Comparison of ENCODE assay signal across 20 mouse cellular contexts in genomic region chr1:38488667-38489210, GRCm38 (mm10).
DNase-seq lines count a peak whose midpoint lies in the region; ATAC-seq and TF ChIP-seq lines count a peak whose summit lies in the region.
"Had no signal": no experiment of that assay in that cellular context is flagged by ENCODE, and none has a peak within 500 bp of the region (broad histone marks: within the 10 kb centered on the region; RNA-seq: fewer than 3 reads in every experiment).

No protein-coding gene starts in this region.

- no peak overlapping the region for H3K4me3 ChIP-seq in forebrain, embryonic 16.5 days (replicated peaks; ENCODE audit: low read length)
- H3K4me3 ChIP-seq in hindbrain, postnatal 0 days (ENCODE audit: low read length) = no peak overlapping the region
- H3K4me3 ChIP-seq: embryonic facial prominence, embryonic 15.5 days; gastrocnemius, adult 2 months; heart, adult 2 months; heart, embryonic 15.5 days; liver, embryonic 15.5 days; neural tube, embryonic 12.5 days had no signal

- H3K27me3 ChIP-seq in forebrain, embryonic 16.5 days (replicated peaks; ENCODE audit: control insufficient read depth, insufficient read depth, low read length) = no peaks in the 10 kb centered on the region
- H3K27me3 ChIP-seq in hindbrain, postnatal 0 days (ENCODE audit: insufficient read depth, low read length) = no peaks in the 10 kb centered on the region
- H3K27me3 ChIP-seq: CH12.LX; embryonic facial prominence, embryonic 15.5 days; heart, embryonic 15.5 days; liver, embryonic 15.5 days; neural tube, embryonic 12.5 days had no signal

- intact Hi-C loops in heart, postnatal 14 days (cut with DNase I) = no loop called here
- intact Hi-C loops in left cerebral cortex, postnatal 36 days (cut with DNase I) = no loop called here

- 36% methylated on average over 8 of the region's 8 CpGs for WGBS in forebrain, embryonic 16.5 days
- 41% methylated on average over 8 of the region's 8 CpGs for WGBS in hindbrain, postnatal 0 days

- peak overlapping the region; percentile 72 for H3K27ac ChIP-seq in forebrain, embryonic 16.5 days (ENCODE audit: low read length)
- H3K27ac ChIP-seq in hindbrain, postnatal 0 days = peak overlapping the region; percentile 16; the same call in 1 of the 2 replicates
- H3K27ac ChIP-seq: embryonic facial prominence, embryonic 15.5 days; gastrocnemius, adult 2 months; heart, adult 2 months; heart, embryonic 15.5 days; liver, embryonic 15.5 days; neural tube, embryonic 12.5 days had no signal

- ATAC-seq in forebrain, embryonic 16.5 days = peak; percentile 37; the same call in 1 of the 2 replicates
- ATAC-seq in hindbrain, postnatal 0 days = no peak

- H3K36me3 ChIP-seq in forebrain, embryonic 16.5 days (ENCODE audit: control insufficient read depth, insufficient read depth) = no peaks in the 10 kb centered on the region
- H3K36me3 ChIP-seq in hindbrain, postnatal 0 days (ENCODE audit: insufficient read depth, low read length) = no peaks in the 10 kb centered on the region
- H3K36me3 ChIP-seq: embryonic facial prominence, embryonic 15.5 days; heart, embryonic 15.5 days; liver, embryonic 15.5 days; neural tube, embryonic 12.5 days had no signal

- no peak for TF ChIP-seq CTCF in hindbrain, postnatal 0 days (IDR thresholded peaks at IDR 0.05; ENCODE audit: low read depth)

- no peak overlapping the region for H3K4me2 ChIP-seq in forebrain, embryonic 16.5 days (ENCODE audit: low read length)
- no peak overlapping the region for H3K4me2 ChIP-seq in hindbrain, postnatal 0 days (ENCODE audit: low read depth, low read length)
- H3K4me2 ChIP-seq: embryonic facial prominence, embryonic 15.5 days; heart, embryonic 15.5 days; liver, embryonic 15.5 days; neural tube, embryonic 12.5 days had no signal

- H3K9me3 ChIP-seq in forebrain, embryonic 16.5 days (ENCODE audit: control insufficient read depth, low read length) = no peaks in the 10 kb centered on the region
- no peaks in the 10 kb centered on the region for H3K9me3 ChIP-seq in hindbrain, postnatal 0 days (ENCODE audit: low read length)
- H3K9me3 ChIP-seq: embryonic facial prominence, embryonic 15.5 days; heart, embryonic 15.5 days; liver, embryonic 15.5 days; neural tube, embryonic 12.5 days had no signal

- 0 out of 2 replicates have a peak overlapping the region, but pooled peaks have one; percentile 13 for H3K9ac ChIP-seq in forebrain, embryonic 16.5 days (replicated peaks; ENCODE audit: low read depth, low read length)
- H3K9ac ChIP-seq in hindbrain, postnatal 0 days (replicated peaks; ENCODE audit: low read length) = no peak overlapping the region
- H3K9ac ChIP-seq: embryonic facial prominence, embryonic 15.5 days; heart, embryonic 15.5 days; liver, embryonic 15.5 days; neural tube, embryonic 12.5 days had no signal

- peaks cover 22% of the 10 kb centered on the region for H3K4me1 ChIP-seq in forebrain, embryonic 16.5 days (replicated peaks; ENCODE audit: control insufficient read depth, insufficient read depth, low read length)
- peaks cover 3% of the 10 kb centered on the region; the same call in 1 of the 2 replicates for H3K4me1 ChIP-seq in hindbrain, postnatal 0 days (ENCODE audit: insufficient read depth, low read length)
- H3K4me1 ChIP-seq: liver, embryonic 15.5 days had no signal

- DNase-seq in heart, adult 11 months = peak; percentile 55
- DNase-seq in heart, postnatal 14 days = no peak
- peak; percentile 21 for DNase-seq in 416B (ENCODE audit: low read depth)
- DNase-seq in hindbrain, postnatal 0 days (ENCODE audit: low spot score) = peak; percentile 18
- DNase-seq in neural tube, embryonic 10.5 days (ENCODE audit: extremely low spot score, low spot score) = no peak
- no peak for DNase-seq in left cerebral cortex, postnatal 36 days (ENCODE audit: low spot score in 2 of 2)
- DNase-seq in kidney, postnatal 36 days = no peak
- DNase-seq: cerebellum, adult 2 months; cerebellum, postnatal 36 days; gastrocnemius, adult 2 months; heart, adult 2 months; kidney, adult 11 months; layer of hippocampus, postnatal 36 days; thymus, postnatal 25 days had no signal

Comparison
In these comparisons a context has a peak if more than half of its experiments do, and no peak if none do; other contexts are left out.
1. DNase-seq: peak in heart, adult 11 months (single experiment), 416B (single experiment) and hindbrain, postnatal 0 days (single experiment); none in heart, postnatal 14 days (0 of 2), neural tube, embryonic 10.5 days (single experiment), left cerebral cortex, postnatal 36 days (0 of 2) and kidney, postnatal 36 days (0 of 2).